Mouse (Mus musculus) erythroblast, embryonic 14.5 days (primary cell): ENCODE results near the gene Sh3bp4.

ENCODE experiments used
- GATA1 ChIP-seq: IDR thresholded peaks from 2 replicates; pipeline ENCODE4 v1.6.1; 2012; ENCODE audit warnings: low read length, inconsistent platforms, mixed read lengths
- TAL1 ChIP-seq: IDR thresholded peaks from 3 replicates; pipeline ENCODE4 v1.6.1; 2012; ENCODE audit warnings: low read length, inconsistent platforms, mixed read lengths

GRCm38 (mm10) chr1:89183261-89183831 is 113.1 kb downstream of the Sh3bp4 start:
- TF ChIP-seq GATA1 = no peak
- no peak for TF ChIP-seq TAL1
